Mouse (Mus musculus) ES-E14 (cell line): ENCODE data around the gene Folh1.

ENCODE experiments used
- CHD2 ChIP-seq: IDR thresholded peaks from 2 replicates; pipeline ENCODE4 v1.6.1; 2014; ENCODE audit warnings: mild to moderate bottlenecking, low read depth, low read length, inconsistent platforms
- HCFC1 ChIP-seq: IDR thresholded peaks from 2 replicates; pipeline ENCODE4 v1.6.1; 2012; ENCODE audit warnings: low read length, inconsistent platforms, borderline replicate concordance; ENCODE audit not compliant: insufficient read depth
- MAFK ChIP-seq: IDR thresholded peaks from 2 replicates; pipeline ENCODE4 v1.6.1; 2014; ENCODE audit warnings: mild to moderate bottlenecking, low read depth, low read length, inconsistent platforms; ENCODE audit not compliant: insufficient read depth
- ZC3H11A ChIP-seq: IDR thresholded peaks from 2 replicates; pipeline ENCODE4 v1.6.1; 2012; ENCODE audit warnings: low read depth, mild to moderate bottlenecking, inconsistent platforms, low read length, borderline replicate concordance
- ZNF384 ChIP-seq: IDR thresholded peaks from 2 replicates; pipeline ENCODE4 v1.6.1; 2012; ENCODE audit warnings: low read depth, low read length, inconsistent platforms

DNA sequence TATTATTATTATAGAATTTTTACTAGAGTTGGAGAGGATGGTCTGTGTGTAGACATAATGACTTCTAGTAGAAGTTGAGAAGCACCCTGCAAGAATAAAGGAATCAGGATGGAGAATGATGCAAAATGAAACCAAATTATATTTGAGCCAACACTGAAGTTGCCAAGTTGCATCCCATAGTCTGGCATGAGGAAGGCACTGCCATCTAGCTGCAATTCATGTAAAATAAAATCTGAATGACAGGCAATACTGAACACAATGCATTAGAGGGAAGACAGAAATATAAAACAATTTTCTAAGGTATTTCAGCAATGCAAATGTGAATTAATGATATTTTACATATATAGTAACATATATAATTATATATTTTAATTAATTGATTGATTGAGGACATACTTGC lies 50.7 kb downstream of the Folh1 start:
- TF ChIP-seq HCFC1 (no peak), MAFK (no peak), CHD2 (no peak), ZC3H11A (no peak), ZNF384 (no peak)
